Mouse (Mus musculus) layer of hippocampus, adult 18-20 months (tissue): Measurements from ENCODE around the gene Psme1. TPM values are rescaled to one million over a fixed set of nuclear protein-coding genes. Genes with fewer than 3 reads are reported as not detected.

ENCODE experiments used
- DNase-seq, 2 experiments: peaks; one replicate each; pipeline ENCODE4 v3.0.0; 2022; ENCODE audit warnings: low spot score in 2 of 2
- long read RNA-seq: library from polyadenylated mRNA; stranded (forward); transcript quantifications from one replicate; pipeline ENCODE4 v2.0.0, GENCODE M21; 2021
- total RNA-seq, 2 experiments: library from RNA; stranded (reverse); gene quantifications; 2 replicates each; pipeline ENCODE4 v1.2.3; 2021

Psme1 gene
- 10 to 100 TPM; 54.0 to 56.6 TPM for total RNA-seq
- long read RNA-seq, transcript Psme1-208 (11 exons, 1,112 nt), result major isoform, 5 of 11 reads
- long read RNA-seq, partial matches to known transcripts, result 2 of 11 reads
- long read RNA-seq, other reads (novel, unspliced or antisense), result 1 of 11 reads

- DNase-seq, result peak; percentile 66 to 67
Observed at GRCm38 (mm10) chr14:55577871-55578667, at the start of gene Psme1. Psme1 (plus strand) TSS chr14:55578123.

GRCm38 (mm10) chr14:55536116-55536745, 41.7 kb upstream of the Psme1 start:
- peak in 1 of 2 experiments; percentile 47 for DNase-seq

- peak; percentile 63 to 75 for DNase-seq
Observed at GRCm38 (mm10) chr14:55540067-55540786, 37.7 kb upstream of the Psme1 start, which contains the start of gene Pck2. Pck2 (plus strand) TSS chr14:55540266.

GRCm38 (mm10) chr14:55540787-55541321, 37.1 kb upstream of the Psme1 start:
- peak; percentile 57 to 80 for DNase-seq

- DNase-seq, result no peak
Observed at GRCm38 (mm10) chr14:55542268-55542667, 35.7 kb upstream of the Psme1 start.

- DNase-seq, result no peak
Observed at GRCm38 (mm10) chr14:55544334-55544733, 33.6 kb upstream of the Psme1 start.

- no peak for DNase-seq
Observed at GRCm38 (mm10) chr14:55550191-55550590, 27.7 kb upstream of the Psme1 start.

- no peak for DNase-seq
Observed at GRCm38 (mm10) chr14:55551347-55551746, 26.6 kb upstream of the Psme1 start.

GRCm38 (mm10) chr14:55551794-55552193, 26.1 kb upstream of the Psme1 start:
- DNase-seq, result no peak

- DNase-seq, result no peak
Observed at GRCm38 (mm10) chr14:55554635-55555034, 23.3 kb upstream of the Psme1 start.

- DNase-seq, result no peak
Observed at GRCm38 (mm10) chr14:55555788-55556187, 22.1 kb upstream of the Psme1 start.

GRCm38 (mm10) chr14:55557003-55557402, 20.9 kb upstream of the Psme1 start:
- DNase-seq, result peak; percentile 72 to 80

- DNase-seq, result no peak
Observed at GRCm38 (mm10) chr14:55557587-55557986, 20.3 kb upstream of the Psme1 start.

GRCm38 (mm10) chr14:55558740-55559448, 19.0 kb upstream of the Psme1 start:
- no peak for DNase-seq

- peak; percentile 83 to 90 for DNase-seq
Observed at GRCm38 (mm10) chr14:55559799-55560201, 18.1 kb upstream of the Psme1 start, which contains the start of gene Dcaf11. Dcaf11 (plus strand) TSS chr14:55560006.

GRCm38 (mm10) chr14:55560202-55561073, 17.5 kb upstream of the Psme1 start, which contains the start of gene A730061H03Rik:
A730061H03Rik (minus strand) TSS chr14:55560406.
- peak; percentile 99 for DNase-seq

GRCm38 (mm10) chr14:55561860-55562259, 16.1 kb upstream of the Psme1 start:
- DNase-seq, result no peak

GRCm38 (mm10) chr14:55563249-55563648, 14.7 kb upstream of the Psme1 start:
- no peak for DNase-seq

- DNase-seq, result no peak
Observed at GRCm38 (mm10) chr14:55565748-55566147, 12.2 kb upstream of the Psme1 start.
